Mouse (Mus musculus): ENCODE data around the gene Gpm6b.

DNA sequence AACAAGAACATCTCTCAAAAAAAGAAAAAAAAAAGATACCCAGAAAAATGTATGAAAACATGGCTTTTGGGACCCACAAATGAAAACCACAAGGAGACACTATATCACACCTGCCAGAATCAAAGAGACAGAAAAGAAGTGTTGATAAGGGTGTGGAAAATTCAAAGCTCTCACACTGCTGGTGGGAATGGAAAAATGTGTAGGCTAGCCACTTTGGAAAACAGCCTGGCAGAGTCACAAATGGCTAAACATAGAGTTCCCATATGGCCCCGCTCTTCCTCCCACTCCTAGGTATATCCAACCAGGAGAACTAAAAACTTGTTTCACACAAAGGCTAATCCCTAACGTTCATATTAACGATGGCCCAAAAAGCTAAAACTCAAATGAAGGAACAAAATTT, 84.5 kb downstream of the Gpm6b start:
- no peak for TF ChIP-seq CTCF (IDR thresholded peaks at IDR 0.05; ENCODE audit: low read depth)
- no peak for TF ChIP-seq EP300 (IDR thresholded peaks at IDR 0.05; ENCODE audit: low read depth)

All from liver, postnatal 0 days (tissue).